Comparison of ENCODE assay signal across 17 mouse cellular contexts in genomic region chr12:41500049-41500820, GRCm38 (mm10). TPM values are rescaled to one million over a fixed set of nuclear protein-coding genes. Genes with fewer than 3 reads are reported as not detected.
DNase-seq lines count a peak whose midpoint lies in the region; ATAC-seq and TF ChIP-seq lines count a peak whose summit lies in the region.
"Had no signal": no experiment of that assay in that cellular context is flagged by ENCODE, and none has a peak within 500 bp of the region (broad histone marks: within the 10 kb centered on the region; RNA-seq: fewer than 3 reads in every experiment).

No protein-coding gene starts in this region.

- H3K27me3 ChIP-seq in intestine, embryonic 14.5 days (replicated peaks; ENCODE audit: control insufficient read depth, insufficient read depth, low read length), result no peaks in the 10 kb centered on the region
- H3K27me3 ChIP-seq in intestine, postnatal 0 days (replicated peaks; ENCODE audit: control insufficient read depth, insufficient read depth, low read length), result no peaks in the 10 kb centered on the region
- H3K27me3 ChIP-seq: heart, embryonic 13.5 days; hindbrain, embryonic 12.5 days; liver, embryonic 13.5 days; neural tube, embryonic 15.5 days had no signal

- no peak overlapping the region for H3K9ac ChIP-seq in intestine, embryonic 14.5 days (ENCODE audit: low read length)
- H3K9ac ChIP-seq in intestine, postnatal 0 days (ENCODE audit: low read depth, low read length), result no peak overlapping the region
- H3K9ac ChIP-seq: heart, embryonic 13.5 days; hindbrain, embryonic 12.5 days; liver, embryonic 13.5 days; neural tube, embryonic 15.5 days had no signal

- H3K9me3 ChIP-seq in intestine, embryonic 14.5 days (ENCODE audit: control insufficient read depth, low read length), result no peaks in the 10 kb centered on the region
- no peaks in the 10 kb centered on the region for H3K9me3 ChIP-seq in intestine, postnatal 0 days (ENCODE audit: control insufficient read depth)
- H3K9me3 ChIP-seq: heart, embryonic 13.5 days; hindbrain, embryonic 12.5 days; liver, embryonic 13.5 days; neural tube, embryonic 15.5 days had no signal

- H3K27ac ChIP-seq in intestine, embryonic 14.5 days (ENCODE audit: low read depth), result no peak overlapping the region
- no peak overlapping the region for H3K27ac ChIP-seq in intestine, postnatal 0 days (ENCODE audit: low read depth, low read length)
- H3K27ac ChIP-seq: heart, embryonic 13.5 days; hindbrain, embryonic 12.5 days; liver, embryonic 13.5 days; neural tube, embryonic 15.5 days had no signal

- no peaks in the 10 kb centered on the region for H3K4me1 ChIP-seq in intestine, embryonic 14.5 days (replicated peaks; ENCODE audit: control insufficient read depth, insufficient read depth, low read length)
- H3K4me1 ChIP-seq in intestine, postnatal 0 days (replicated peaks; ENCODE audit: control insufficient read depth, insufficient read depth, low read length), result no peaks in the 10 kb centered on the region
- H3K4me1 ChIP-seq: heart, embryonic 13.5 days; hindbrain, embryonic 12.5 days; liver, embryonic 13.5 days; neural tube, embryonic 15.5 days had no signal

- no peaks in the 10 kb centered on the region for H3K36me3 ChIP-seq in intestine, embryonic 14.5 days (ENCODE audit: control insufficient read depth, insufficient read depth, low read length)
- H3K36me3 ChIP-seq in intestine, postnatal 0 days (ENCODE audit: control insufficient read depth, insufficient read depth), result no peaks in the 10 kb centered on the region
- H3K36me3 ChIP-seq: heart, embryonic 13.5 days; hindbrain, embryonic 12.5 days; liver, embryonic 13.5 days; neural tube, embryonic 15.5 days had no signal

- 45% methylated on average over 9 of the region's 9 CpGs for WGBS in intestine, embryonic 14.5 days
- WGBS in intestine, postnatal 0 days, result 49% methylated on average over 9 of the region's 9 CpGs

- peak overlapping the region; percentile 13; the same call in 1 of the 2 replicates for H3K4me2 ChIP-seq in intestine, embryonic 14.5 days (ENCODE audit: low read length)
- H3K4me2 ChIP-seq in intestine, postnatal 0 days (replicated peaks; ENCODE audit: low read depth), result no peak overlapping the region
- H3K4me2 ChIP-seq: heart, embryonic 13.5 days; hindbrain, embryonic 12.5 days; liver, embryonic 13.5 days; neural tube, embryonic 15.5 days had no signal

- no peak overlapping the region for H3K4me3 ChIP-seq in intestine, embryonic 14.5 days (ENCODE audit: low read depth, low read length)
- H3K4me3 ChIP-seq in intestine, postnatal 0 days (ENCODE audit: low read depth, low read length), result no peak overlapping the region
- H3K4me3 ChIP-seq: erythroblast, embryonic 14.5 days; heart, embryonic 13.5 days; hindbrain, embryonic 12.5 days; liver, embryonic 13.5 days; neural tube, embryonic 15.5 days had no signal

- no peak for TF ChIP-seq CTCF in intestine, postnatal 0 days (IDR thresholded peaks at IDR 0.05; ENCODE audit: low read depth)

- no peak for DNase-seq in intestine, embryonic 14.5 days (ENCODE audit: low spot score)
- peak; percentile 33 for DNase-seq in thymus, postnatal 14 days
- DNase-seq in thymus, postnatal 4 days, result no peak
- DNase-seq in lung, postnatal 10 days, result peak; percentile 19
- no peak for DNase-seq in frontal cortex, postnatal 36 days (ENCODE audit: low spot score in 2 of 2)
- no peak for DNase-seq in cerebellum, adult 9-11 months
- DNase-seq in testis, postnatal 10 days (ENCODE audit: low spot score), result no peak
- DNase-seq: cerebellum, adult 11-12 months; gastrocnemius, postnatal 10 days; kidney, adult 2 months; liver, embryonic 13.5 days had no signal

- no peak for ATAC-seq in intestine, embryonic 14.5 days (replicated peaks; ENCODE audit: low FRiP score, low TSS enrichment, low read depth)
- ATAC-seq in intestine, postnatal 0 days, result no peak
- ATAC-seq: forebrain, embryonic 16.5 days had no signal

RNA-seq across cellular contexts. Expression of gene Lrrn3, which starts 14.0 kb away (rescaled TPM):
- 14.3 and 17.7 TPM in 2 replicates for polyA plus RNA-seq in intestine, embryonic 14.5 days (2014; fragmentation: Nextera tagmentation; extraction: Ambion mirVana)
- 1.3 and 1.9 TPM in 2 replicates for polyA plus RNA-seq in intestine, postnatal 0 days (2015; fragmentation: Nextera tagmentation; extraction: Ambion mirVana)
- polyA plus RNA-seq: erythroblast, embryonic 14.5 days had no signal

Comparison
In these comparisons a context has a peak if more than half of its experiments do, and no peak if none do; other contexts are left out.
1. DNase-seq: peak in thymus, postnatal 14 days (single experiment) and lung, postnatal 10 days (single experiment); none in intestine, embryonic 14.5 days (single experiment), thymus, postnatal 4 days (single experiment), frontal cortex, postnatal 36 days (0 of 2), cerebellum, adult 9-11 months (single experiment) and testis, postnatal 10 days (single experiment).